Mouse (Mus musculus) kidney, adult 11 months (tissue): ENCODE results near the gene Pxt1.
"Not testable (repeated sequence)": the region's sequence is repeated elsewhere in the genome, so short reads cannot be mapped to it uniquely, and the experiment has no call there.

Source experiments
- DNase-seq: peaks from one replicate; pipeline ENCODE4 v3.0.0; 2022

Gene Pxt1

GRCm38 (mm10) chr17:28943740-28944139 lies at the start of gene Pxt1:
Pxt1 (minus strand) TSS chr17:28943840.
- DNase-seq: no peak

- not testable (repeated sequence) for DNase-seq
These were observed 49.4 kb upstream of the Pxt1 start for GRCm38 (mm10) chr17:28993004-28993403.

- DNase-seq: peak; percentile 68
These were observed 48.5 kb upstream of the Pxt1 start for GRCm38 (mm10) chr17:28992105-28992504.

- no peak for DNase-seq
These were observed 47.6 kb upstream of the Pxt1 start for GRCm38 (mm10) chr17:28991286-28991685.

- DNase-seq: no peak
These were observed 46.4 kb upstream of the Pxt1 start for GRCm38 (mm10) chr17:28990060-28990459.

GRCm38 (mm10) chr17:28988996-28989395 lies 45.4 kb upstream of the Pxt1 start:
- DNase-seq: no peak

GRCm38 (mm10) chr17:28988291-28988690 lies 44.7 kb upstream of the Pxt1 start:
- DNase-seq: no peak

GRCm38 (mm10) chr17:28987713-28988112 lies 44.1 kb upstream of the Pxt1 start:
- DNase-seq: no peak

- DNase-seq: no peak
These were observed 43.2 kb upstream of the Pxt1 start for GRCm38 (mm10) chr17:28986833-28987232.

GRCm38 (mm10) chr17:28984724-28985420 lies 41.2 kb upstream of the Pxt1 start:
- no peak for DNase-seq

- no peak for DNase-seq
These were observed 39.0 kb upstream of the Pxt1 start for GRCm38 (mm10) chr17:28982591-28982990.

- no peak for DNase-seq
These were observed 37.4 kb upstream of the Pxt1 start for GRCm38 (mm10) chr17:28981081-28981480.

GRCm38 (mm10) chr17:28979091-28979490 lies 35.5 kb upstream of the Pxt1 start:
- DNase-seq: peak; percentile 72

- DNase-seq: no peak
These were observed 26.5 kb upstream of the Pxt1 start for GRCm38 (mm10) chr17:28970122-28970521.

- DNase-seq: no peak
These were observed 23.5 kb upstream of the Pxt1 start for GRCm38 (mm10) chr17:28967021-28967610.

- peak; percentile 78 for DNase-seq
These were observed 18.0 kb upstream of the Pxt1 start for GRCm38 (mm10) chr17:28961596-28961995.

- DNase-seq: no peak
These were observed 17.0 kb upstream of the Pxt1 start for GRCm38 (mm10) chr17:28960597-28960996.

- DNase-seq: no peak
These were observed 10.8 kb upstream of the Pxt1 start for GRCm38 (mm10) chr17:28954416-28954815.

GRCm38 (mm10) chr17:28953251-28953650 lies 9.6 kb upstream of the Pxt1 start:
- DNase-seq: no peak

- peak; percentile 92 for DNase-seq
These were observed 8.5 kb upstream of the Pxt1 start, which contains the start of gene Kctd20 for GRCm38 (mm10) chr17:28951831-28952799. Kctd20 (plus strand) TSS chr17:28951950.

- no peak for DNase-seq
These were observed 7.1 kb upstream of the Pxt1 start for GRCm38 (mm10) chr17:28950751-28951150.

- no peak for DNase-seq
These were observed 5.0 kb upstream of the Pxt1 start for GRCm38 (mm10) chr17:28948661-28949060.
